Mouse (Mus musculus) intestine, embryonic 16.5 days (tissue): Measurements from ENCODE around the gene Cnbp. TPM values are rescaled to one million over a fixed set of nuclear protein-coding genes. Genes with fewer than 3 reads are reported as not detected.

Source experiments
- polyA plus RNA-seq: library from polyadenylated mRNA; unstranded; fragments of >200 nt; fragmentation: Nextera tagmentation; extraction: Ambion mirVana; gene quantifications from 2 replicates; pipeline ENCODE4 v1.2.1, GENCODE M21; 2015

Gene Cnbp
- polyA plus RNA-seq, 1 experiment from 2014 or later: 949 TPM

Other genes with a start within 250 kb of the Cnbp start
- gene Aplf, start 178.9 kb downstream of the Cnbp start, polyA plus RNA-seq: 13.0 and 14.2 TPM in 2 replicates
- 0.69 and 0.73 TPM in 2 replicates for gene Efcc1, start 120.2 kb downstream of the Cnbp start, polyA plus RNA-seq
- gene Gp9, start 73.0 kb downstream of the Cnbp start, polyA plus RNA-seq: 1.5 and 2.0 TPM in 2 replicates
- 11.3 and 12.2 TPM in 2 replicates for gene Rab43, start 38.9 kb downstream of the Cnbp start, polyA plus RNA-seq
- gene Gm45140, start 15.3 kb downstream of the Cnbp start, polyA plus RNA-seq: 3.7 and 4.1 TPM in 2 replicates
- gene Isy1, start 12.3 kb downstream of the Cnbp start, polyA plus RNA-seq: 42.5 and 50.5 TPM in 2 replicates
- gene Copg1, start 36.7 kb upstream of the Cnbp start, polyA plus RNA-seq: 162 and 166 TPM in 2 replicates
- 31.6 and 35.6 TPM in 2 replicates for gene Hmces, start 62.8 kb upstream of the Cnbp start, polyA plus RNA-seq
- 2.4 and 4.1 TPM in 2 replicates for gene H1fx, start 130.5 kb upstream of the Cnbp start, polyA plus RNA-seq
- 286 and 289 TPM in 2 replicates for gene Rab7, start 194.2 kb upstream of the Cnbp start, polyA plus RNA-seq
- gene Rpn1, start 233.4 kb upstream of the Cnbp start, polyA plus RNA-seq: 453 and 462 TPM in 2 replicates